Mouse (Mus musculus) megakaryocyte, adult 5-6 weeks (primary cell): ENCODE results near the gene Gsta3. TPM values are rescaled to one million over a fixed set of nuclear protein-coding genes. Genes with fewer than 3 reads are reported as not detected.
A peak's percentile ranks its signal among the peaks of the same experiment; 100 is the strongest.

Source experiments
- ATAC-seq: 2 replicates; pipeline ENCODE4 v1.8.0; 2016; ENCODE audit warnings: mild to moderate bottlenecking, inconsistent platforms; ENCODE audit not compliant: poor library complexity, severe bottlenecking
- total RNA-seq, 2 experiments: library from RNA; stranded (forward) in 1 of 2; stranded (reverse) in 1 of 2; fragments of 153-499, 151-499 nt in 1 of 2; fragments of 221-1000, 200-1000 nt in 1 of 2; gene quantifications; 2 replicates each; pipeline versions ENCODE4 v1.2.3 to v1.2.4; 2015 to 2017

Gsta3 gene
- total RNA-seq, 2 experiments from 2014 or later = not detected

GRCm38 (mm10) chr1:21292590-21292989, 52.2 kb downstream of the Gsta3 start:
- no peak for ATAC-seq

GRCm38 (mm10) chr1:21296169-21296568, 55.8 kb downstream of the Gsta3 start:
- no peak for ATAC-seq

- ATAC-seq = no peak
Observed at GRCm38 (mm10) chr1:21298114-21298513, 57.7 kb downstream of the Gsta3 start.

GRCm38 (mm10) chr1:21299826-21300225, 59.4 kb downstream of the Gsta3 start:
- ATAC-seq = no peak

GRCm38 (mm10) chr1:21301686-21302085, 61.3 kb downstream of the Gsta3 start:
- no peak for ATAC-seq

- peak; percentile 70 for ATAC-seq
Observed at GRCm38 (mm10) chr1:21304174-21304573, 63.8 kb downstream of the Gsta3 start.

GRCm38 (mm10) chr1:21304646-21305045, 64.3 kb downstream of the Gsta3 start:
- ATAC-seq = 0 out of 2 replicates have a peak, but pooled peaks have one; percentile 33

GRCm38 (mm10) chr1:21305443-21305842, 65.1 kb downstream of the Gsta3 start:
- no peak for ATAC-seq

- ATAC-seq = no peak
Observed at GRCm38 (mm10) chr1:21314336-21314735, 73.9 kb downstream of the Gsta3 start.

Other genes with a start within 250 kb of the Gsta3 start
- 13.7 and 16.3 TPM in 2 replicates for gene Tram2, start 161.4 kb upstream of the Gsta3 start, total RNA-seq (2015)
- 2.2 and 3.0 TPM in 2 replicates for gene Tram2, start 161.4 kb upstream of the Gsta3 start, total RNA-seq (2017)
- gene Tmem14a, start 22.0 kb upstream of the Gsta3 start, total RNA-seq (2015) = 0.73 and 1.2 TPM in 2 replicates
- 0.73 and 0.95 TPM in 2 replicates for gene Tmem14a, start 22.0 kb upstream of the Gsta3 start, total RNA-seq (2017)
- 0.16 and 0.27 TPM in 2 replicates for gene Khdc1a, start 109.1 kb downstream of the Gsta3 start, total RNA-seq (2015)
- gene Khdc1a, start 109.1 kb downstream of the Gsta3 start, total RNA-seq (2017) = 0.04 and 0.81 TPM in 2 replicates
- gene Khdc1c, start 127.7 kb downstream of the Gsta3 start, total RNA-seq (2015) = not detected in 2 replicates
- gene Khdc1c, start 127.7 kb downstream of the Gsta3 start, total RNA-seq (2017) = not detected in 2 replicates
- not detected in 2 replicates for gene Khdc1b, start 143.0 kb downstream of the Gsta3 start, total RNA-seq (2015)
- gene Khdc1b, start 143.0 kb downstream of the Gsta3 start, total RNA-seq (2017) = not detected in 2 replicates